Mouse (Mus musculus) neural tube, embryonic 14.5 days (tissue): ENCODE measurements at regions not wholly inside any gene's neighbourhood (a gene's known extent, or its start where the extent isn't known, plus 50 kb on each side); places are given as distances from the start of the nearest gene placed in this dataset.

ENCODE experiments used
- ATAC-seq: fragments of 200-750 bp; cut with Nextera tagmentation; 2 replicates; pipeline ENCODE4 v1.8.0; 2017; ENCODE audit warnings: low read depth, mild to moderate bottlenecking, moderate TSS enrichment, moderate library complexity
- H3K27ac ChIP-seq: fragments of 300-500 bp; sonication (generic); 2 replicates; pipeline ENCODE4 v1.5.1; 2014; ENCODE audit warnings: low read depth, mild to moderate bottlenecking, control low read depth, low read length, moderate library complexity, mixed read lengths
- H3K27me3 ChIP-seq: fragments of 300-500 bp; sonication (generic); 2 replicates; pipeline ENCODE4 v1.6.1; 2014; ENCODE audit warnings: low read length; ENCODE audit not compliant: control insufficient read depth, insufficient read depth
- H3K36me3 ChIP-seq: fragments of 300-500 bp; sonication (generic); 2 replicates; pipeline ENCODE4 v1.6.1; 2014; ENCODE audit warnings: low read length, mixed read lengths; ENCODE audit not compliant: control insufficient read depth, insufficient read depth
- H3K4me1 ChIP-seq: fragments of 300-500 bp; sonication (generic); 2 replicates; pipeline ENCODE4 v1.6.1; 2014; ENCODE audit warnings: low read length; ENCODE audit not compliant: control insufficient read depth, insufficient read depth
- H3K4me2 ChIP-seq: fragments of 300-500 bp; sonication (generic); 2 replicates; pipeline ENCODE4 v1.6.1; 2014; ENCODE audit warnings: mild to moderate bottlenecking, low read depth, low read length, control low read depth
- H3K4me3 ChIP-seq: fragments of 300-500 bp; sonication (generic); 2 replicates; pipeline ENCODE4 v1.5.1; 2014; ENCODE audit warnings: low read depth, low read length, control low read depth, mixed read lengths
- H3K9ac ChIP-seq: fragments of 300-500 bp; sonication (generic); replicated peaks from 2 replicates; pipeline ENCODE4 v1.6.1; 2014; ENCODE audit warnings: low read depth, mild to moderate bottlenecking, control low read depth, low read length, mixed read lengths
- H3K9me3 ChIP-seq: fragments of 300-500 bp; sonication (generic); 2 replicates; pipeline ENCODE4 v1.6.1; 2016; ENCODE audit warnings: low read length; ENCODE audit not compliant: control insufficient read depth
- WGBS: fragments of 180-500 bp; shearing (Covaris S2); extraction: QIAGEN DNeasy Blood & Tissue Kit; methylation state at CpG from one replicate; pipeline ENCODE4 v1.1.7; 2014; 5-methylcytosine and 5-hydroxymethylcytosine counted together

- 90% methylated on average over 4 of the region's 4 CpGs for WGBS
- H3K9ac ChIP-seq: no peak overlapping the region
- ATAC-seq: no peak
- no peaks in the 10 kb centered on the region for H3K36me3 ChIP-seq
- no peaks in the 10 kb centered on the region for H3K27me3 ChIP-seq
- no peak overlapping the region for H3K4me3 ChIP-seq
- H3K4me1 ChIP-seq: no peaks in the 10 kb centered on the region
- no peak overlapping the region for H3K27ac ChIP-seq
- H3K4me2 ChIP-seq: no peak overlapping the region
- H3K9me3 ChIP-seq: no peaks in the 10 kb centered on the region
Measured at GRCm38 (mm10) chr13:119150847-119151548, 277.4 kb upstream of the Paip1 start.

GRCm38 (mm10) chr13:119177753-119178152 is 250.6 kb upstream of the Paip1 start:
- no peak overlapping the region for H3K4me3 ChIP-seq
- no peak overlapping the region for H3K9ac ChIP-seq
- H3K36me3 ChIP-seq: no peaks in the 10 kb centered on the region
- no peaks in the 10 kb centered on the region for H3K9me3 ChIP-seq
- no peaks in the 10 kb centered on the region for H3K4me1 ChIP-seq
- no peak overlapping the region for H3K27ac ChIP-seq
- no peaks in the 10 kb centered on the region for H3K27me3 ChIP-seq
- ATAC-seq: no peak
- WGBS: 86% methylated on average over 4 of the region's 4 CpGs
- H3K4me2 ChIP-seq: no peak overlapping the region

GRCm38 (mm10) chr13:119178212-119178611 is 250.2 kb upstream of the Paip1 start:
- Histone ChIP-seq H3K4me1 (no peaks in the 10 kb centered on the region), H3K27me3 (no peaks in the 10 kb centered on the region), H3K9ac (no peak overlapping the region), H3K9me3 (no peaks in the 10 kb centered on the region), H3K36me3 (no peaks in the 10 kb centered on the region), H3K4me2 (no peak overlapping the region), H3K27ac (no peak overlapping the region), H3K4me3 (no peak overlapping the region)
- WGBS: 83% methylated on average over 5 of the region's 5 CpGs
- no peak for ATAC-seq

GRCm38 (mm10) chr13:119179157-119179920 is 249.1 kb upstream of the Paip1 start:
- Histone ChIP-seq H3K27me3 (no peaks in the 10 kb centered on the region), H3K4me3 (no peak overlapping the region), H3K36me3 (no peaks in the 10 kb centered on the region), H3K4me2 (no peak overlapping the region), H3K9ac (no peak overlapping the region), H3K4me1 (no peaks in the 10 kb centered on the region), H3K27ac (no peak overlapping the region), H3K9me3 (no peaks in the 10 kb centered on the region)
- ATAC-seq: no peak
- 11% methylated on average over 1 of the region's 1 CpGs for WGBS

- no peak overlapping the region for H3K4me2 ChIP-seq
- H3K36me3 ChIP-seq: no peaks in the 10 kb centered on the region
- H3K27me3 ChIP-seq: no peaks in the 10 kb centered on the region
- H3K4me1 ChIP-seq: no peaks in the 10 kb centered on the region
- WGBS: 97% methylated on average over 6 of the region's 6 CpGs
- H3K9ac ChIP-seq: no peak overlapping the region
- no peak overlapping the region for H3K4me3 ChIP-seq
- H3K9me3 ChIP-seq: no peaks in the 10 kb centered on the region
- H3K27ac ChIP-seq: no peak overlapping the region
- ATAC-seq: no peak; the same call in 1 of the 2 replicates
Measured at GRCm38 (mm10) chr13:119184322-119184877, 244.0 kb upstream of the Paip1 start.

GRCm38 (mm10) chr13:119185567-119186143 is 242.7 kb upstream of the Paip1 start:
- Histone ChIP-seq H3K4me1 (no peaks in the 10 kb centered on the region), H3K36me3 (no peaks in the 10 kb centered on the region), H3K4me2 (no peak overlapping the region), H3K9ac (no peak overlapping the region), H3K27me3 (no peaks in the 10 kb centered on the region), H3K4me3 (no peak overlapping the region), H3K9me3 (no peaks in the 10 kb centered on the region), H3K27ac (no peak overlapping the region)
- no peak for ATAC-seq
- WGBS: 91% methylated on average over 5 of the region's 5 CpGs

- Histone ChIP-seq H3K36me3 (no peaks in the 10 kb centered on the region), H3K4me1 (no peaks in the 10 kb centered on the region), H3K27me3 (no peaks in the 10 kb centered on the region), H3K4me2 (no peak overlapping the region), H3K27ac (no peak overlapping the region), H3K4me3 (no peak overlapping the region), H3K9me3 (no peaks in the 10 kb centered on the region), H3K9ac (no peak overlapping the region)
- no peak for ATAC-seq
- 95% methylated on average over 11 of the region's 11 CpGs for WGBS
Measured at GRCm38 (mm10) chr13:119231556-119231955, 196.8 kb upstream of the Paip1 start.

- Histone ChIP-seq H3K9ac (no peak overlapping the region), H3K27ac (no peak overlapping the region), H3K9me3 (no peaks in the 10 kb centered on the region), H3K4me2 (no peak overlapping the region), H3K4me3 (no peak overlapping the region), H3K4me1 (no peaks in the 10 kb centered on the region), H3K27me3 (no peaks in the 10 kb centered on the region), H3K36me3 (no peaks in the 10 kb centered on the region)
- WGBS: 73% methylated on average over 8 of the region's 8 CpGs
- ATAC-seq: no peak
Measured at GRCm38 (mm10) chr13:119232100-119233029, 196.0 kb upstream of the Paip1 start.
